Mouse (Mus musculus) lung, embryonic 16.5 days (tissue): ENCODE results near the gene Rasa3. TPM values are rescaled to one million over a fixed set of nuclear protein-coding genes. Genes with fewer than 3 reads are reported as not detected.

Experiments
- ATAC-seq: fragments of 200-750 bp; cut with Nextera tagmentation; 2 replicates; pipeline ENCODE4 v1.8.0; 2017; ENCODE audit warnings: low read depth, mild to moderate bottlenecking, moderate library complexity
- H3K27ac ChIP-seq: fragments of 300-500 bp; sonication (generic); 2 replicates; pipeline ENCODE4 v1.5.1; 2014; ENCODE audit warnings: mild to moderate bottlenecking, control low read depth, low read length
- H3K27me3 ChIP-seq: fragments of 300-500 bp; sonication (generic); 2 replicates; pipeline ENCODE4 v1.6.1; 2014; ENCODE audit warnings: low read depth, low read length, mixed read lengths; ENCODE audit not compliant: control insufficient read depth, insufficient read depth
- H3K36me3 ChIP-seq: fragments of 300-500 bp; sonication (generic); 2 replicates; pipeline ENCODE4 v1.6.1; 2014; ENCODE audit warnings: low read length; ENCODE audit not compliant: control insufficient read depth, insufficient read depth
- H3K4me1 ChIP-seq: fragments of 300-500 bp; sonication (generic); replicated peaks from 2 replicates; pipeline ENCODE4 v1.6.1; 2014; ENCODE audit warnings: low read length, mixed read lengths; ENCODE audit not compliant: control insufficient read depth, insufficient read depth
- H3K4me2 ChIP-seq: fragments of 300-500 bp; sonication (generic); 2 replicates; pipeline ENCODE4 v1.6.1; 2014; ENCODE audit warnings: low read depth, low read length, control low read depth
- H3K4me3 ChIP-seq: fragments of 300-500 bp; sonication (generic); 2 replicates; pipeline ENCODE4 v1.5.1; 2014; ENCODE audit warnings: mild to moderate bottlenecking, low read length, control low read depth
- H3K9ac ChIP-seq: fragments of 300-500 bp; sonication (generic); 2 replicates; pipeline ENCODE4 v1.6.1; 2014; ENCODE audit warnings: low read length, control low read depth
- H3K9me3 ChIP-seq: fragments of 300-500 bp; sonication (generic); 2 replicates; pipeline ENCODE4 v1.6.1; 2016; ENCODE audit warnings: low read length; ENCODE audit not compliant: control insufficient read depth
- WGBS: fragments of 180-500 bp; shearing (Covaris S2); extraction: QIAGEN DNeasy Blood & Tissue Kit; methylation state at CpG from one replicate; pipeline ENCODE4 v1.1.7; 2014; 5-methylcytosine and 5-hydroxymethylcytosine counted together
- polyA plus RNA-seq: library from polyadenylated mRNA; unstranded; fragments of >200 nt; fragmentation: Nextera tagmentation; extraction: Ambion mirVana; gene quantifications from 2 replicates; pipeline ENCODE4 v1.2.1, GENCODE M21; 2015

Rasa3 gene
- 48.7 and 50.7 TPM in 2 replicates for polyA plus RNA-seq

GRCm38 (mm10) chr8:13677413-13677883, at the start of gene Rasa3:
Rasa3 (minus strand) TSS chr8:13677603.
- H3K4me3 ChIP-seq, result peak within 1 kb of the TSS; percentile 80
- peak within 1 kb of the TSS; percentile 79 for H3K9ac ChIP-seq
- H3K4me1 ChIP-seq, result peaks cover 35% of the 10 kb centered on the region
- H3K36me3 ChIP-seq, result no peaks in the 10 kb centered on the region
- H3K9me3 ChIP-seq, result no peaks in the 10 kb centered on the region
- WGBS, result 1% methylated on average over 35 of the region's 42 CpGs
- ATAC-seq, result peak; percentile 97
- peak within 1 kb of the TSS; percentile 75 for H3K27ac ChIP-seq
- H3K4me2 ChIP-seq, result peak within 1 kb of the TSS; percentile 86
- H3K27me3 ChIP-seq, result no peaks in the 10 kb centered on the region

- no peak overlapping the region for H3K4me2 ChIP-seq
- no peak for ATAC-seq
- H3K4me3 ChIP-seq, result no peak overlapping the region
- H3K36me3 ChIP-seq, result no peaks in the 10 kb centered on the region
- H3K27ac ChIP-seq, result no peak overlapping the region
- no peaks in the 10 kb centered on the region for H3K4me1 ChIP-seq
- H3K27me3 ChIP-seq, result no peaks in the 10 kb centered on the region
- no peak overlapping the region for H3K9ac ChIP-seq
- no peaks in the 10 kb centered on the region for H3K9me3 ChIP-seq
Measured at GRCm38 (mm10) chr8:13725722-13726121, 48.3 kb upstream of the Rasa3 start.

GRCm38 (mm10) chr8:13718980-13719379, 41.6 kb upstream of the Rasa3 start:
- 89% methylated on average over 8 of the region's 8 CpGs for WGBS
- no peaks in the 10 kb centered on the region for H3K4me1 ChIP-seq
- ATAC-seq, result no peak
- H3K9me3 ChIP-seq, result no peaks in the 10 kb centered on the region
- H3K9ac ChIP-seq, result no peak overlapping the region
- H3K4me3 ChIP-seq, result no peak overlapping the region
- H3K27me3 ChIP-seq, result no peaks in the 10 kb centered on the region
- no peaks in the 10 kb centered on the region for H3K36me3 ChIP-seq
- H3K27ac ChIP-seq, result no peak overlapping the region
- no peak overlapping the region for H3K4me2 ChIP-seq

GRCm38 (mm10) chr8:13708514-13708913, 31.1 kb upstream of the Rasa3 start:
- 86% methylated on average over 5 of the region's 5 CpGs for WGBS
- Histone ChIP-seq H3K9ac (no peak overlapping the region), H3K36me3 (no peaks in the 10 kb centered on the region), H3K9me3 (no peaks in the 10 kb centered on the region), H3K4me2 (no peak overlapping the region), H3K4me1 (peaks cover 4% of the 10 kb centered on the region; the same call in 1 of the 2 replicates), H3K27ac (no peak overlapping the region), H3K4me3 (no peak overlapping the region), H3K27me3 (no peaks in the 10 kb centered on the region)
- no peak for ATAC-seq

GRCm38 (mm10) chr8:13706918-13707317, 29.5 kb upstream of the Rasa3 start:
- H3K36me3 ChIP-seq, result no peaks in the 10 kb centered on the region
- no peak for ATAC-seq
- no peaks in the 10 kb centered on the region for H3K9me3 ChIP-seq
- no peaks in the 10 kb centered on the region for H3K27me3 ChIP-seq
- H3K27ac ChIP-seq, result no peak overlapping the region
- H3K4me2 ChIP-seq, result no peak overlapping the region
- no peak overlapping the region for H3K4me3 ChIP-seq
- WGBS, result 77% methylated on average over 5 of the region's 5 CpGs
- no peak overlapping the region for H3K9ac ChIP-seq
- peaks cover 19% of the 10 kb centered on the region for H3K4me1 ChIP-seq

- 10% methylated on average over 5 of the region's 5 CpGs for WGBS
- H3K27ac ChIP-seq, result no peak within 1 kb of the TSS
- H3K4me1 ChIP-seq, result peaks cover 20% of the 10 kb centered on the region
- ATAC-seq, result peak; percentile 72
- no peak within 1 kb of the TSS for H3K9ac ChIP-seq
- no peaks in the 10 kb centered on the region for H3K9me3 ChIP-seq
- no peak within 1 kb of the TSS for H3K4me3 ChIP-seq
- H3K36me3 ChIP-seq, result no peaks in the 10 kb centered on the region
- no peaks in the 10 kb centered on the region for H3K27me3 ChIP-seq
- no peak within 1 kb of the TSS for H3K4me2 ChIP-seq
Measured at GRCm38 (mm10) chr8:13705668-13706067, 28.3 kb upstream of the Rasa3 start, which contains the start of gene Cfap97d2. Cfap97d2 (plus strand) TSS chr8:13705889.

- H3K36me3 ChIP-seq, result no peaks in the 10 kb centered on the region
- no peak for ATAC-seq
- peaks cover 20% of the 10 kb centered on the region for H3K4me1 ChIP-seq
Measured at GRCm38 (mm10) chr8:13704301-13704700, 26.9 kb upstream of the Rasa3 start.

GRCm38 (mm10) chr8:13703756-13704155, 26.4 kb upstream of the Rasa3 start:
- Histone ChIP-seq H3K27ac (no peak overlapping the region), H3K4me1 (peaks cover 20% of the 10 kb centered on the region), H3K4me3 (no peak overlapping the region), H3K9me3 (no peaks in the 10 kb centered on the region), H3K27me3 (no peaks in the 10 kb centered on the region), H3K36me3 (no peaks in the 10 kb centered on the region), H3K4me2 (no peak overlapping the region), H3K9ac (no peak overlapping the region)
- no peak for ATAC-seq
- 87% methylated on average over 6 of the region's 6 CpGs for WGBS

More at GRCm38 (mm10) chr8:13704301-13704700, 26.9 kb upstream of the Rasa3 start:
- no peaks in the 10 kb centered on the region for H3K27me3 ChIP-seq
- H3K27ac ChIP-seq, result no peak overlapping the region
- no peak overlapping the region for H3K4me3 ChIP-seq
- no peak overlapping the region for H3K9ac ChIP-seq
- H3K4me2 ChIP-seq, result no peak overlapping the region
- WGBS, result 77% methylated on average over 4 of the region's 4 CpGs
- H3K9me3 ChIP-seq, result no peaks in the 10 kb centered on the region

GRCm38 (mm10) chr8:13702755-13703154, 25.4 kb upstream of the Rasa3 start:
- Histone ChIP-seq H3K27me3 (no peaks in the 10 kb centered on the region), H3K36me3 (no peaks in the 10 kb centered on the region), H3K27ac (peak overlapping the region; percentile 72), H3K4me3 (no peak overlapping the region), H3K9me3 (no peaks in the 10 kb centered on the region), H3K4me1 (peaks cover 21% of the 10 kb centered on the region), H3K9ac (no peak overlapping the region), H3K4me2 (no peak overlapping the region)
- ATAC-seq, result peak; percentile 79
- 26% methylated on average over 4 of the region's 4 CpGs for WGBS
